18 mouse cellular contexts compared by ENCODE assay signal in the genomic region with DNA sequence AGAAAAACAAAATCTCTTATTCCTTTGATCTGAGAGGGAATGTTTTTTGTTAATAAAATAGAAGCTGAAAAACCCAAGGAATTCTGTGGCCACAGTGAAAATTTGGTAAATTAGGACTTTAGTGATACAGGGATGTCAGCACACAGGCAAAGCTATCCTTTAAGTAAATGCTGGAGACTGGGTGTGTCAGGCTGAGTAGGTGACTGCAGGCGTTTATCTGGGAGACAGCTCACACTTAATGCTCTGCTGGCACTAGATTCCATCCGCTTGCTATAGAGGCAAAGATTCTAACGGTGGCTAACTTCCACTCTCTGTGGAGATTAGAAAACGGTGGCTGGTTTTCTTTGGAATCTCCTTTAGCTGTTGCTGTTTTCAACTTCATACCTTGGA. TPM values are rescaled to one million over a fixed set of nuclear protein-coding genes. Genes with fewer than 3 reads are reported as not detected.
DNase-seq lines count a peak whose midpoint lies in the region; ATAC-seq and TF ChIP-seq lines count a peak whose summit lies in the region.
"Had no signal": no experiment of that assay in that cellular context is flagged by ENCODE, and none has a peak within 500 bp of the region (broad histone marks: within the 10 kb centered on the region; RNA-seq: fewer than 3 reads in every experiment).

No protein-coding gene starts in this region.

- peak; percentile 79 for DNase-seq in midbrain, embryonic 11.5 days (ENCODE audit: low spot score, missing footprints)
- no peak for DNase-seq in midbrain, postnatal 0 days (ENCODE audit: low spot score)
- no peak for DNase-seq in thymus, postnatal 10 days (ENCODE audit: low spot score in 2 of 2)
- no peak for DNase-seq in stomach, postnatal 0 days (ENCODE audit: low spot score)

- peaks cover 4% of the 10 kb centered on the region; the same call in 1 of the 2 replicates for H3K9me3 ChIP-seq in midbrain, embryonic 11.5 days (ENCODE audit: control insufficient read depth, low read length)
- H3K9me3 ChIP-seq in midbrain, postnatal 0 days (ENCODE audit: low read length), result no peaks in the 10 kb centered on the region
- 0 out of 2 replicates have a peak, but pooled peaks cover 4% of the 10 kb centered on the region for H3K9me3 ChIP-seq in stomach, postnatal 0 days (ENCODE audit: control insufficient read depth, low read length)
- H3K9me3 ChIP-seq: embryonic facial prominence, embryonic 15.5 days; heart, embryonic 13.5 days had no signal

- no peak for TF ChIP-seq CTCF in midbrain, postnatal 0 days (IDR thresholded peaks at IDR 0.05)
- no peak for TF ChIP-seq CTCF in stomach, postnatal 0 days (IDR thresholded peaks at IDR 0.05; ENCODE audit: low read depth)

- H3K27me3 ChIP-seq in midbrain, embryonic 11.5 days (ENCODE audit: control insufficient read depth, insufficient read depth, low read length), result no peaks in the 10 kb centered on the region
- H3K27me3 ChIP-seq in midbrain, postnatal 0 days (ENCODE audit: insufficient read depth, low read length), result no peaks in the 10 kb centered on the region
- H3K27me3 ChIP-seq in stomach, postnatal 0 days (ENCODE audit: control insufficient read depth, insufficient read depth, low read length), result no peaks in the 10 kb centered on the region
- H3K27me3 ChIP-seq: embryonic facial prominence, embryonic 12.5 days; embryonic facial prominence, embryonic 15.5 days had no signal

- H3K4me2 ChIP-seq in midbrain, embryonic 11.5 days, result no peak overlapping the region
- H3K4me2 ChIP-seq in midbrain, postnatal 0 days (ENCODE audit: low read depth, low read length, poor library complexity, severe bottlenecking), result no peak overlapping the region
- no peak overlapping the region for H3K4me2 ChIP-seq in stomach, postnatal 0 days (replicated peaks; ENCODE audit: low read depth)
- H3K4me2 ChIP-seq: embryonic facial prominence, embryonic 12.5 days; embryonic facial prominence, embryonic 15.5 days; forebrain, embryonic 13.5 days; hindbrain, embryonic 14.5 days had no signal

- no peak for TF ChIP-seq EP300 in stomach, postnatal 0 days (optimal IDR thresholded peaks at IDR 0.05)

- ATAC-seq in midbrain, embryonic 11.5 days (ENCODE audit: low FRiP score), result no peak
- no peak for ATAC-seq in midbrain, postnatal 0 days (ENCODE audit: low FRiP score)
- ATAC-seq in erythroblast, adult 5-6 weeks (replicated peaks; ENCODE audit: low FRiP score, poor library complexity, severe bottlenecking), result peak; percentile 70
- 0 out of 2 replicates have a peak, but pooled peaks have one; percentile 21 for ATAC-seq in megakaryocyte progenitor cell, adult 5-6 weeks (replicated peaks; ENCODE audit: poor library complexity)
- ATAC-seq in stomach, postnatal 0 days (ENCODE audit: low FRiP score, low TSS enrichment), result no peak
- ATAC-seq: forebrain, embryonic 13.5 days; forebrain, embryonic 16.5 days had no signal

- H3K36me3 ChIP-seq in midbrain, embryonic 11.5 days (ENCODE audit: control insufficient read depth, insufficient read depth, low read length), result no peaks in the 10 kb centered on the region
- no peaks in the 10 kb centered on the region for H3K36me3 ChIP-seq in midbrain, postnatal 0 days (ENCODE audit: insufficient read depth, low read length)
- no peaks in the 10 kb centered on the region for H3K36me3 ChIP-seq in stomach, postnatal 0 days (ENCODE audit: control insufficient read depth, insufficient read depth, low read length)
- H3K36me3 ChIP-seq: embryonic facial prominence, embryonic 12.5 days; embryonic facial prominence, embryonic 15.5 days; forebrain, embryonic 10.5 days; heart, embryonic 10.5 days; heart, embryonic 13.5 days had no signal

- H3K27ac ChIP-seq in midbrain, embryonic 11.5 days (ENCODE audit: low read depth, low read length), result no peak overlapping the region
- no peak overlapping the region for H3K27ac ChIP-seq in midbrain, postnatal 0 days (ENCODE audit: low read depth, low read length)
- H3K27ac ChIP-seq in stomach, postnatal 0 days (replicated peaks), result no peak overlapping the region
- H3K27ac ChIP-seq: embryonic facial prominence, embryonic 12.5 days; embryonic facial prominence, embryonic 15.5 days; forebrain, embryonic 10.5 days; forebrain, embryonic 13.5 days; heart, embryonic 10.5 days; heart, embryonic 13.5 days; hindbrain, embryonic 14.5 days; hindbrain, postnatal 0 days had no signal

- H3K4me3 ChIP-seq in midbrain, embryonic 11.5 days (ENCODE audit: low read depth, low read length), result no peak overlapping the region
- no peak overlapping the region for H3K4me3 ChIP-seq in midbrain, postnatal 0 days (ENCODE audit: low read depth, low read length)
- H3K4me3 ChIP-seq in stomach, postnatal 0 days (ENCODE audit: low read depth, low read length), result no peak overlapping the region
- H3K4me3 ChIP-seq: embryonic facial prominence, embryonic 12.5 days; embryonic facial prominence, embryonic 15.5 days; erythroblast, embryonic 14.5 days; forebrain, embryonic 10.5 days; forebrain, embryonic 13.5 days; heart, embryonic 10.5 days; heart, embryonic 13.5 days had no signal

- no peaks in the 10 kb centered on the region for H3K4me1 ChIP-seq in midbrain, embryonic 11.5 days (ENCODE audit: control insufficient read depth, insufficient read depth, low read length)
- no peaks in the 10 kb centered on the region for H3K4me1 ChIP-seq in midbrain, postnatal 0 days (ENCODE audit: insufficient read depth, low read length)
- H3K4me1 ChIP-seq in stomach, postnatal 0 days (replicated peaks; ENCODE audit: control insufficient read depth, insufficient read depth), result no peaks in the 10 kb centered on the region
- H3K4me1 ChIP-seq: embryonic facial prominence, embryonic 12.5 days; embryonic facial prominence, embryonic 15.5 days; forebrain, embryonic 10.5 days; forebrain, embryonic 13.5 days; heart, embryonic 10.5 days; heart, embryonic 13.5 days had no signal

- WGBS in midbrain, embryonic 11.5 days, result 27% methylated on average over 4 of the region's 4 CpGs
- 25% methylated on average over 4 of the region's 4 CpGs for WGBS in midbrain, postnatal 0 days
- WGBS in stomach, postnatal 0 days, result 18% methylated on average over 4 of the region's 4 CpGs

- no peak overlapping the region for H3K9ac ChIP-seq in midbrain, embryonic 11.5 days (ENCODE audit: low read length)
- H3K9ac ChIP-seq in midbrain, postnatal 0 days (replicated peaks; ENCODE audit: low read length, poor library complexity, severe bottlenecking), result no peak overlapping the region
- no peak overlapping the region for H3K9ac ChIP-seq in stomach, postnatal 0 days (ENCODE audit: low read length)
- H3K9ac ChIP-seq: embryonic facial prominence, embryonic 12.5 days; embryonic facial prominence, embryonic 15.5 days; forebrain, embryonic 13.5 days; heart, embryonic 13.5 days; hindbrain, embryonic 14.5 days had no signal

RNA-seq across cellular contexts. Expression of a gene that starts 16.9 kb away (rescaled TPM):
- 0.77 and 1.7 TPM in 2 replicates for polyA plus RNA-seq in midbrain, embryonic 11.5 days (2014; fragmentation: Nextera tagmentation; extraction: Ambion mirVana)
- 7.1 and 16.5 TPM in 2 replicates for total RNA-seq in midbrain, postnatal 0 days (2014; rRNA removed)
- polyA plus RNA-seq in midbrain, postnatal 0 days (2015; fragmentation: Nextera tagmentation; extraction: Ambion mirVana), result 7.7 and 8.3 TPM in 2 replicates
- 6.9 and 12.1 TPM in 2 replicates for total RNA-seq in erythroblast, adult 5-6 weeks (2015; ENCODE audit: low replicate concordance)
- total RNA-seq in erythroblast, adult 5-6 weeks (2017; ENCODE audit: low replicate concordance), result 13.3 and 24.7 TPM in 2 replicates
- total RNA-seq in megakaryocyte progenitor cell, adult 5-6 weeks (2015), result 27.6 and 30.5 TPM in 2 replicates
- total RNA-seq in megakaryocyte progenitor cell, adult 5-6 weeks (2017), result 62.5 and 82.8 TPM in 2 replicates
- 7.0 and 8.3 TPM in 2 replicates for polyA plus RNA-seq in stomach, postnatal 0 days (2015; fragmentation: Nextera tagmentation; extraction: Ambion mirVana)

RNA-seq across cellular contexts. Expression of a gene that starts 17.1 kb away (rescaled TPM):
- 1.0 and 1.3 TPM in 2 replicates for polyA plus RNA-seq in midbrain, embryonic 11.5 days (2014; fragmentation: Nextera tagmentation; extraction: Ambion mirVana)
- total RNA-seq in midbrain, postnatal 0 days (2014; rRNA removed), result 0.99 and 1.1 TPM in 2 replicates
- polyA plus RNA-seq in midbrain, postnatal 0 days (2015; fragmentation: Nextera tagmentation; extraction: Ambion mirVana), result 2.0 and 3.3 TPM in 2 replicates
- total RNA-seq in erythroblast, adult 5-6 weeks (2015; ENCODE audit: low replicate concordance), result 16.1 and 55.0 TPM in 2 replicates
- total RNA-seq in erythroblast, adult 5-6 weeks (2017; ENCODE audit: low replicate concordance), result 17.2 and 29.1 TPM in 2 replicates
- 112 and 120 TPM in 2 replicates for total RNA-seq in megakaryocyte progenitor cell, adult 5-6 weeks (2015)
- total RNA-seq in megakaryocyte progenitor cell, adult 5-6 weeks (2017), result 122 and 126 TPM in 2 replicates
- 11.9 and 12.8 TPM in 2 replicates for polyA plus RNA-seq in stomach, postnatal 0 days (2015; fragmentation: Nextera tagmentation; extraction: Ambion mirVana)

RNA-seq across cellular contexts. Expression of a gene that starts 17.6 kb away (rescaled TPM):
- 0.25 and 0.38 TPM in 2 replicates for polyA plus RNA-seq in midbrain, embryonic 11.5 days (2014; fragmentation: Nextera tagmentation; extraction: Ambion mirVana)
- total RNA-seq in midbrain, postnatal 0 days (2014; rRNA removed), result 0.47 and 4.7 TPM in 2 replicates
- polyA plus RNA-seq in midbrain, postnatal 0 days (2015; fragmentation: Nextera tagmentation; extraction: Ambion mirVana), result 1.6 and 2.3 TPM in 2 replicates
- total RNA-seq in erythroblast, adult 5-6 weeks (2015; ENCODE audit: low replicate concordance), result 6.1 and 9.6 TPM in 2 replicates
- 7.1 and 15.8 TPM in 2 replicates for total RNA-seq in erythroblast, adult 5-6 weeks (2017; ENCODE audit: low replicate concordance)
- 36.2 and 39.4 TPM in 2 replicates for total RNA-seq in megakaryocyte progenitor cell, adult 5-6 weeks (2015)
- total RNA-seq in megakaryocyte progenitor cell, adult 5-6 weeks (2017), result 47.0 and 60.3 TPM in 2 replicates
- polyA plus RNA-seq in stomach, postnatal 0 days (2015; fragmentation: Nextera tagmentation; extraction: Ambion mirVana), result 2.1 and 2.6 TPM in 2 replicates
- polyA plus RNA-seq: C2C12; erythroblast, embryonic 14.5 days; forebrain, embryonic 13.5 days had no signal

RNA-seq across cellular contexts. Expression of a gene that starts 27.0 kb away (rescaled TPM):
- 1.8 and 2.1 TPM in 2 replicates for polyA plus RNA-seq in midbrain, embryonic 11.5 days (2014; fragmentation: Nextera tagmentation; extraction: Ambion mirVana)
- 1.7 and 2.8 TPM in 2 replicates for total RNA-seq in midbrain, postnatal 0 days (2014; rRNA removed)
- 4.2 and 5.3 TPM in 2 replicates for polyA plus RNA-seq in midbrain, postnatal 0 days (2015; fragmentation: Nextera tagmentation; extraction: Ambion mirVana)
- total RNA-seq in erythroblast, adult 5-6 weeks (2015; ENCODE audit: low replicate concordance), result 35.5 and 50.4 TPM in 2 replicates
- 34.0 and 37.2 TPM in 2 replicates for total RNA-seq in erythroblast, adult 5-6 weeks (2017; ENCODE audit: low replicate concordance)
- total RNA-seq in megakaryocyte progenitor cell, adult 5-6 weeks (2015), result 289 and 290 TPM in 2 replicates
- total RNA-seq in megakaryocyte progenitor cell, adult 5-6 weeks (2017), result 461 and 471 TPM in 2 replicates
- polyA plus RNA-seq in stomach, postnatal 0 days (2015; fragmentation: Nextera tagmentation; extraction: Ambion mirVana), result 15.5 and 16.2 TPM in 2 replicates

RNA-seq across cellular contexts. Expression of a gene that starts 27.4 kb away (rescaled TPM):
- not detected in 2 replicates for polyA plus RNA-seq in midbrain, embryonic 11.5 days (2014; fragmentation: Nextera tagmentation; extraction: Ambion mirVana)
- 0.16 and 0.47 TPM in 2 replicates for total RNA-seq in midbrain, postnatal 0 days (2014; rRNA removed)
- 1.4 and 1.6 TPM in 2 replicates for polyA plus RNA-seq in midbrain, postnatal 0 days (2015; fragmentation: Nextera tagmentation; extraction: Ambion mirVana)
- 2.5 TPM in 1 of 2 replicates, not detected in the other for total RNA-seq in erythroblast, adult 5-6 weeks (2015; ENCODE audit: low replicate concordance)
- 3.2 and 3.6 TPM in 2 replicates for total RNA-seq in erythroblast, adult 5-6 weeks (2017; ENCODE audit: low replicate concordance)
- total RNA-seq in megakaryocyte progenitor cell, adult 5-6 weeks (2015), result 3.9 and 5.8 TPM in 2 replicates
- 6.7 and 8.5 TPM in 2 replicates for total RNA-seq in megakaryocyte progenitor cell, adult 5-6 weeks (2017)
- 0.45 and 0.53 TPM in 2 replicates for polyA plus RNA-seq in stomach, postnatal 0 days (2015; fragmentation: Nextera tagmentation; extraction: Ambion mirVana)
- polyA plus RNA-seq: C2C12; erythroblast, embryonic 14.5 days; forebrain, embryonic 13.5 days; hindbrain, embryonic 11.5 days; hindbrain, embryonic 14.5 days had no signal

Comparison
In these comparisons a context has a peak if more than half of its experiments do, and no peak if none do; other contexts are left out.
1. ATAC-seq: peak in erythroblast, adult 5-6 weeks (single experiment) and megakaryocyte progenitor cell, adult 5-6 weeks (single experiment); none in midbrain, embryonic 11.5 days (single experiment), midbrain, postnatal 0 days (single experiment) and stomach, postnatal 0 days (single experiment).